Mouse (Mus musculus) stomach, embryonic 16.5 days (tissue): ENCODE results near the gene Churc1. TPM values are rescaled to one million over a fixed set of nuclear protein-coding genes. Genes with fewer than 3 reads are reported as not detected.

Experiments
- ATAC-seq: fragments of 200-750 bp; cut with Nextera tagmentation; 2 replicates; pipeline ENCODE4 v1.8.0; 2017; ENCODE audit warnings: moderate number of reproducible peaks, moderate TSS enrichment; ENCODE audit not compliant: insufficient read depth, low FRiP score
- H3K27ac ChIP-seq: fragments of 300-500 bp; sonication (generic); 2 replicates; pipeline ENCODE4 v1.5.1; 2014; ENCODE audit warnings: low read length
- H3K27me3 ChIP-seq: fragments of 300-500 bp; sonication (generic); 2 replicates; pipeline ENCODE4 v1.6.1; 2014; ENCODE audit warnings: low read length, control low read depth, mixed read lengths; ENCODE audit not compliant: control insufficient read depth, insufficient read depth
- H3K36me3 ChIP-seq: fragments of 300-500 bp; sonication (generic); 2 replicates; pipeline ENCODE4 v1.6.1; 2014; ENCODE audit warnings: low read length; ENCODE audit not compliant: control insufficient read depth, insufficient read depth
- H3K4me1 ChIP-seq: fragments of 300-500 bp; sonication (generic); 2 replicates; pipeline ENCODE4 v1.6.1; 2014; ENCODE audit warnings: low read length, control low read depth, mixed read lengths; ENCODE audit not compliant: control insufficient read depth, insufficient read depth
- H3K4me2 ChIP-seq: fragments of 300-500 bp; sonication (generic); 2 replicates; pipeline ENCODE4 v1.6.1; 2014; ENCODE audit warnings: low read depth, low read length, mixed read lengths
- H3K4me3 ChIP-seq: fragments of 300-500 bp; sonication (generic); replicated peaks from 2 replicates; pipeline ENCODE4 v1.5.1; 2014; ENCODE audit warnings: mild to moderate bottlenecking, low read length
- H3K9ac ChIP-seq: fragments of 300-500 bp; sonication (generic); 2 replicates; pipeline ENCODE4 v1.6.1; 2014; ENCODE audit warnings: low read length
- H3K9me3 ChIP-seq: fragments of 300-500 bp; sonication (generic); replicated peaks from 2 replicates; pipeline ENCODE4 v1.6.1; 2016; ENCODE audit warnings: low read length, control low read depth; ENCODE audit not compliant: control insufficient read depth
- WGBS: fragments of 180-500 bp; shearing (Covaris S2); extraction: QIAGEN DNeasy Blood & Tissue Kit; methylation state at CpG from one replicate; pipeline ENCODE4 v1.1.7; 2014; 5-methylcytosine and 5-hydroxymethylcytosine counted together
- polyA plus RNA-seq: library from polyadenylated mRNA; unstranded; fragments of >200 nt; fragmentation: Nextera tagmentation; extraction: Ambion mirVana; gene quantifications from 2 replicates; pipeline ENCODE4 v1.2.1, GENCODE M21; 2015

Gene Churc1
- polyA plus RNA-seq, 1 experiment from 2014 or later = 140 TPM

DNA sequence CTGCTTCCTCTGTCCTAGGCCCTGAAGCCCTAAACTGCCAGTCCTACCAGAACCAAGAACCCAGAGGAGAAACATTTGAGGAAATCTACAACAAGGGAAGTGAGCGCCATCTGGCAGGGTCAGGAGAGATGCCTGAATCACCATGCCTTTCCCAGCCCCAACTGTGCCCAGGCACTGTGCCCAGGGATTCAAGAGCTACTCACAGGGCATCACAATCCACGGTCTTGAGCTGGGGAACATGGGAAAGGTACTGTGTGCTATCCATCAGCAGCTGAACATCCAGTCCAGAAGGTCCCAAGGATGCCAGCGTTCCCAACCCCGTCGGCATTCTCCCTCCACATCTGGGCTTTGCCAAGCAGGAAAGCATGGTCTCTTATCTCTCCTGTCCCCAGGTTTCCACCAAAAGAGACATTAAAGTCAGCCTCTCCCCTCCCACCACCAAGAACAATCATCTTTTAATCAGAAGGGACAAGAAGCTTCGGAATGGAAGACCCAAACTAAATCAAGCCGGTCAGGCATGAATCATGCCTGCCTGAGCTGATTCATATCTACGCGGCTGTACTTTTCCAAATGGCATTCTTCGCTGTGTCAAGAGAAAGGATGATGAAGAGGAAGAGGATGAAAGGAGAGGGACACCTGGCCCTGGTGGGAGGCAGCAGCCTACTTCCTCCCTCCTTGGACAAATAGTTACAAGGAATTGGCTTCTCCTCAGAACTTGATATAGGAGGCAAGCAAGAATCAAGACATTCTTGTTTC, 39.9 kb downstream of the Churc1 start:
- no peak for ATAC-seq
- 80% methylated on average over 10 of the region's 10 CpGs for WGBS
- H3K4me2 ChIP-seq = no peak overlapping the region
- H3K4me1 ChIP-seq = no peaks in the 10 kb centered on the region
- H3K9me3 ChIP-seq = no peaks in the 10 kb centered on the region
- H3K27me3 ChIP-seq = no peaks in the 10 kb centered on the region
- no peaks in the 10 kb centered on the region for H3K36me3 ChIP-seq
- no peak overlapping the region for H3K27ac ChIP-seq
- no peak overlapping the region for H3K9ac ChIP-seq
- H3K4me3 ChIP-seq = no peak overlapping the region

GRCm38 (mm10) chr12:76807796-76808195, 42.5 kb downstream of the Churc1 start:
- Histone ChIP-seq H3K4me3 (no peak overlapping the region), H3K36me3 (no peaks in the 10 kb centered on the region; the same call in 1 of the 2 replicates), H3K27me3 (no peaks in the 10 kb centered on the region), H3K4me1 (no peaks in the 10 kb centered on the region), H3K27ac (no peak overlapping the region), H3K4me2 (no peak overlapping the region), H3K9ac (no peak overlapping the region), H3K9me3 (no peaks in the 10 kb centered on the region)
- ATAC-seq = no peak
- 78% methylated on average over 10 of the region's 10 CpGs for WGBS

DNA sequence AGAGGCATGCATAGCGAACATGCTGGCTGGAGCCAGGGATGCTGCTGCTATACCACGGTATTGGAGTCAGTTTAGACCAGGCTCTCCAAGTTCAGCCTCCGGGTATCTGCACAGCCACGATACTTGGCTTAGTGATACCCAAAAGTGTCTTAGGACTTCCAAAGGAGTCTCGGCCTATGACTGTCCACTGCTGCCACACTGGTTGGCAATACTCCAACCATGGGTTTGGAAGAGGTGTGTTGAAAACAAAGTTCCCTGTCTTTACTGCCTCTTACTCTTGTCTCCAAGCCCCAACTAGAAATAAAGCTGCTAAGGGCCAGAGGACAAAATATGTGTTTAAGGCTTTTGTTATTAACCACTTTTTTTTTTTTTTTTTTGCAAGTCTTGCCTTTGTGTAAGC, 45.2 kb downstream of the Churc1 start:
- Histone ChIP-seq H3K4me3 (no peak overlapping the region), H3K4me1 (peaks cover 5% of the 10 kb centered on the region; the same call in 1 of the 2 replicates), H3K27ac (no peak overlapping the region), H3K9ac (no peak overlapping the region), H3K36me3 (no peaks in the 10 kb centered on the region; the same call in 1 of the 2 replicates), H3K27me3 (no peaks in the 10 kb centered on the region), H3K9me3 (no peaks in the 10 kb centered on the region), H3K4me2 (no peak overlapping the region)
- 92% methylated on average over 5 of the region's 5 CpGs for WGBS
- no peak for ATAC-seq

GRCm38 (mm10) chr12:76811006-76811405, 45.7 kb downstream of the Churc1 start:
- H3K4me2 ChIP-seq = no peak overlapping the region
- no peak for ATAC-seq
- H3K4me3 ChIP-seq = no peak overlapping the region
- H3K9ac ChIP-seq = no peak overlapping the region
- no peaks in the 10 kb centered on the region for H3K27me3 ChIP-seq
- H3K36me3 ChIP-seq = no peaks in the 10 kb centered on the region; the same call in 1 of the 2 replicates
- peaks cover 7% of the 10 kb centered on the region; the same call in 1 of the 2 replicates for H3K4me1 ChIP-seq
- 92% methylated on average over 4 of the region's 4 CpGs for WGBS
- H3K27ac ChIP-seq = no peak overlapping the region
- H3K9me3 ChIP-seq = no peaks in the 10 kb centered on the region

- Histone ChIP-seq H3K4me1 (peaks cover 9% of the 10 kb centered on the region; the same call in 1 of the 2 replicates), H3K4me2 (no peak overlapping the region), H3K36me3 (no peaks in the 10 kb centered on the region; the same call in 1 of the 2 replicates), H3K4me3 (no peak overlapping the region), H3K9me3 (no peaks in the 10 kb centered on the region), H3K27me3 (no peaks in the 10 kb centered on the region), H3K9ac (no peak overlapping the region), H3K27ac (no peak overlapping the region)
- no peak; the same call in 1 of the 2 replicates for ATAC-seq
- 55% methylated on average over 10 of the region's 10 CpGs for WGBS
Measured at GRCm38 (mm10) chr12:76813543-76813942, 48.2 kb downstream of the Churc1 start.

GRCm38 (mm10) chr12:76814120-76814519, 48.8 kb downstream of the Churc1 start:
- ATAC-seq = no peak
- Histone ChIP-seq H3K9me3 (no peaks in the 10 kb centered on the region), H3K27me3 (no peaks in the 10 kb centered on the region), H3K4me1 (peaks cover 15% of the 10 kb centered on the region), H3K9ac (no peak overlapping the region), H3K4me2 (no peak overlapping the region), H3K4me3 (no peak overlapping the region), H3K27ac (no peak overlapping the region), H3K36me3 (no peaks in the 10 kb centered on the region; the same call in 1 of the 2 replicates)
- 70% methylated on average over 2 of the region's 2 CpGs for WGBS

- Histone ChIP-seq H3K4me3 (no peak overlapping the region), H3K9ac (no peak overlapping the region; the same call in 1 of the 2 replicates), H3K36me3 (no peaks in the 10 kb centered on the region; the same call in 1 of the 2 replicates), H3K4me2 (no peak overlapping the region), H3K27me3 (no peaks in the 10 kb centered on the region), H3K9me3 (no peaks in the 10 kb centered on the region), H3K4me1 (peaks cover 40% of the 10 kb centered on the region), H3K27ac (no peak overlapping the region)
- no peak for ATAC-seq
- 47% methylated on average over 4 of the region's 4 CpGs for WGBS
Measured at GRCm38 (mm10) chr12:76816720-76817119, 51.4 kb downstream of the Churc1 start.

DNA sequence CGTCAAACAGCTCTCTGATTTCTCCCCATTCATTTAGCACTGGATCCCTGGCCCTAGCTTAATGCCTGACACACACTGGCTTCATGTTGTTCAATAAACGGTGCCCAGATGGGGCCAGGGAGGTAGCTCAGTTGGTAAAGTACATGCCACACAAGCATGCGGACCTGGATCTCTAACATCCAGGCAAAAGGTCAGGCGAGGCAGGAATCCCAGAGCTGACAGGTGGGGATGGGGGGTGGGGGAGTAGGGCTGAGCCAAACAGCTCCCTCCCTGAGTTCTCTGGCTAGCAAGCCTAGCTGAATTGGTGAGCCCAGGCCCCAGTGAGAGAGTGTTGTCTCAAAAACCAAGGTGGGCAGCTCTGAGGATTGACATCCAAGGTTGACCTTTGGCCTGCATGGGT, 51.8 kb downstream of the Churc1 start:
- Histone ChIP-seq H3K4me2 (no peak overlapping the region), H3K9me3 (no peaks in the 10 kb centered on the region), H3K9ac (no peak overlapping the region; the same call in 1 of the 2 replicates), H3K4me1 (peaks cover 41% of the 10 kb centered on the region), H3K27me3 (no peaks in the 10 kb centered on the region), H3K36me3 (no peaks in the 10 kb centered on the region; the same call in 1 of the 2 replicates), H3K4me3 (no peak overlapping the region), H3K27ac (peak overlapping the region; percentile 91)
- 44% methylated on average over 4 of the region's 4 CpGs for WGBS
- no peak for ATAC-seq

DNA sequence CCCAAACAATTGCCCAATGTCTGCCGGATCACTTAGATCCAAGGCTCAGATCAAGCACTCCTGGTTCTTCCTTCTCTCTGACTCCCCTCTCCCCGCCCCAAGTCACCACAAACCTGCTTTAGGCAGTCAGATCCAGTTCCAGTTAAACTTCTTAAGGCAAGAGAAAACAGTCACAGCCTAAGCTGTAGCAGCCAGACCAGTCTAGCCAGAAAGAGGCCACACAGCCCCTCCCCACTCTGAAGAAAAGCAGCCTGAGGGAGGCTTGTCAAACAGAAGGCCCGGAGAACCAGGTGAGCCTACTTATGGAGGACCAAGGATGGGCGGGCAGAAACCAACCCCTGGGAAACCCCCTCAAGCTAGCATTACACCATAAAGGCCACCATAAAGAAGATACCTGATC, 52.8 kb downstream of the Churc1 start:
- Histone ChIP-seq H3K4me3 (no peak overlapping the region), H3K9ac (no peak overlapping the region; the same call in 1 of the 2 replicates), H3K27ac (peak overlapping the region; percentile 91), H3K4me2 (peak overlapping the region; percentile 16), H3K27me3 (no peaks in the 10 kb centered on the region), H3K4me1 (peaks cover 46% of the 10 kb centered on the region), H3K36me3 (no peaks in the 10 kb centered on the region), H3K9me3 (no peaks in the 10 kb centered on the region)
- ATAC-seq = peak; percentile 81
- 48% methylated on average over 4 of the region's 4 CpGs for WGBS
